Mouse (Mus musculus) adrenal gland, postnatal 14 days (tissue): ENCODE data around the gene BC049715. TPM values are rescaled to one million over a fixed set of nuclear protein-coding genes. Genes with fewer than 3 reads are reported as not detected.
"Not testable (repeated sequence)": the region's sequence is repeated elsewhere in the genome, so short reads cannot be mapped to it uniquely, and the experiment has no call there.

Experiments
- DNase-seq: peaks from one replicate; pipeline ENCODE4 v3.0.0; 2021; ENCODE audit warnings: mixed read lengths
- long read RNA-seq, 2 experiments: library from polyadenylated mRNA; stranded (forward); transcript quantifications; one replicate each; pipeline ENCODE4 v2.0.0; 2021
- total RNA-seq: library from RNA; stranded (reverse); gene quantifications from 2 replicates; pipeline ENCODE4 v1.2.3, GENCODE M21; 2021

The BC049715 gene
- total RNA-seq: 0.38 and 1.1 TPM in 2 replicates
- long read RNA-seq, experiment 1: 0 reads
- long read RNA-seq, experiment 2: 0 reads

DNA sequence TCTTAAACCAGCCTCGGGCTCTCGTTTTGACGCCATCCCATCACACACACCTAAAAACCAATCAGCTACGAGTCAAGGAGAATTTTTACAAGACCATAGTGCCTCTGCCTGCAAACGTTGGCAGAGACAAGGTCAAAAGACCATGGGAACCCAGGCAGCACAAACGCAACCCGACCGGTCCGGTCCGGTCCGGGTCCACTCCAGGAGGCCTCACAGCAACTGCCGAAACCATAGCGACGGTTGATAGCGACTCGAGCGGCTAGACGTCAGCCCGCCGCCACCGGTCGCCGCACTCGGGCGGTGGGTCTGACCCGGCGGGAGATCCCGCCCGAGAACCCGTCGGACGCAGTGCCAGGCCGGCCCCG, at the start of gene BC049715:
BC049715 (plus strand) TSS at position 111 of the 365 bp plus-strand sequence.
- DNase-seq: no peak

GRCm38 (mm10) chr6:136781377-136781986, 45.9 kb upstream of the BC049715 start, which contains the start of gene Gucy2c:
TSS of gene Gucy2c (minus strand) at chr6:136781765.
- no peak for DNase-seq

DNA sequence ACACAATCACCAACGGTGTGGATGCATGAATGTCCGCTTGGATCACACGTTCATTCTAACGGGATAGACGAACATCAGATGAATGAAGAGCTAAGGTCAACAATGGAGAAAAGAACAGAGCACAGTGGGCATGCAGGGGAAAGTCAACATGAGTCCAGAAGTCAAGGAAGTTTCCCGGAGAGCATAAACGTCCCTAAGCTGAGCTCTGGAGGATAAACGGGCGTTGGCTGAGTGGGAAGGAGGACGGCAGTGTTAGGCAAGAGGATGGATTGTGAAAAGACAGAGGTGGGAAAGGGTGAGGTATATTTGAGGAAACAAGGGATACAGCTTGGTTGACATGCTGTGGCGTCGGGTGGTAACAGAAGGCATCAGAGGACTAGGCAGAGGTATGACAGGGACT, 45.3 kb upstream of the BC049715 start:
- DNase-seq: no peak

- DNase-seq: no peak
These were observed 44.7 kb upstream of the BC049715 start for GRCm38 (mm10) chr6:136782761-136783160.

GRCm38 (mm10) chr6:136789391-136789971, 37.9 kb upstream of the BC049715 start:
- DNase-seq: no peak

DNA sequence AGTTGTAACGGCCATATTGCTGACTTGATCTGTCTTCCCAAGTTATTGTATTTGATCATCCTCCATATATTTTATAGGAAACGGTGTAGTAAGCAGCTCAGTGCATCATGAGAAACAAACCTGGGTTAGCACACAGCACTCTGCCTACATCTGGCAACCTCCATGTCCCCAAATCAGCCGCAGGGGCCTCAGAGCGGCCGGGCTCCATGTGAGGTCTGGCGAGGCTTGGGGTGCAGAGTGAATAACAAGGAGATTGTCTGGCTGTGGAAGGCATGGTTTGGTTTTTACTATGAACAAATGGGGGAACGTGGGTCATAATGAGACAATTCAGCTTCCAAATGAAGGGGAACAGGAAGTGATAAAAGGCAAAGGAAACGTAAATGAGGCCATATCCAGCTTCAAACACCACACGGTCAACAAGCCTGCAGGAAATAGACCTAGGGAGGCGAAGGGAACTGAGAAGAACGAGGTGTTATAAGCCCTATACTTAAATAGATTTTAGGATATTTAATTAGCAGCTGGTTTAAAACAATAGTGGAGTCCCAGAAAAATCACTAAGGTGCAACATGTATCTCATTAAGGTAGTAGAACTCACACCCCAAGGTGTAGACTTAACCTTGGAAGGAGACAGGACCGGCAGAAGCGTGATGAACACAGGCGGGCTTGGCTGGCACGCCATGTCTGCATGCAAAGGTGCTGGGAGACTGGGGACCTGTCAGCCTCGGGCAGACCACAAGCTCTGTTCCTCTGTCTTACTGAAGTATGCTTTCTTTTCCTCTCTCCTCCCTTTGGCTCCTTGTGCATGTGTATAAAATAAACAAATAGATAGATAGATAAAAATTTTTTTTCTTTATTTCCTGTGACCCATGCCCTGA, 34.3 kb upstream of the BC049715 start:
- no peak for DNase-seq

DNA sequence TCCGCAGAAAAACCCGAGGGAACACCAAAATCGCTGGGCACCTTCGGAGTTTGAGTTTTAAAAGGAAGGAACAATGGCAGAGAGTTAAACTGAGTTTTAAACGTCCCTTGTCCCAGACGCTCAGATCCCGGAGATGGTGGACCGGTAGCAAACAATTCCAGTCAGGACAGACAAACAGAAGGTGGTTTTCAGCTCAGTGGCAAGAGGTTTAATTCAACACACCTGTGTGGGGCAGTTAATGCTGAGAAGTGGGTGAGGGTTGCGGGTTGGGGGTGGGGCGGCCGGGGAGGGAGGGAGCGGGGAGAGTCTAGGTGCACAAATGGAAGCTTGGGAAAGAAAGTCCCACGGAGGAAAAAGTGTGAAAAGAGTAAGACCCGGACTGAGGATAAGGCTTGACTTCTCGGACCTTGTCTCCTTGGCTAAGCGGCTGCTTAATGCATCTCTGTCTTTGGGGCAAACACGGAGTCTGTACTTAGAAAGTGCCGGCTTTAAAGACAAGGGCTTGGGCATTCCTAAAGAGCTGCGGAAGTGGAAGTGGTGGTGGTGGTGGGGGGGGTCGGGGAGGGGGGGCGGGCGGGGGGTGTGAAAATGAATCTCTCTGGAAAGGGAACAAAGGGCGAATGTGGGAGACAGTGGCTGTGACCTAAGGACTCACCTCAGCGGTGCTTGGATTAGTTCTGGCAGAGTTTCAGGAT, 33.4 kb upstream of the BC049715 start:
- DNase-seq: no peak

DNA sequence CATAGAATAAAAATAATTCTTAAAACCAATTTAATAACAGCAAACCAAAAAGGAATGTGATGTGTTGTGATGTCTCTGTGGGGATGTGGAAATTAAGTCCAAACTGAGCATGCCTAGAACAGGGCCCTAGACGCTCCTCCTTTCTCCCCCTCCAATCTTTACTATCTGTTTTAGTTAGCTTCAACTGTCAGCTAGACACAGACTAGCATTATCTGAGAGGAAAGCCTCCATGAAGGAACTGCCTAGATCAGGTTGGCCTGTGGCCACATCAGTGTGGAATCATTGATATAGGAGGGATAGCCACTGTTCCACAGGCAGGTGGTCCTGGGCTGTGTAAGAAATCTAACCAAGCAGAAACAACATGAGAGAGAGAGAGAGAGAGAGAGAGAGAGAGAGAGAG, 32.3 kb upstream of the BC049715 start:
- no peak for DNase-seq

- DNase-seq: no peak
These were observed 31.6 kb upstream of the BC049715 start for GRCm38 (mm10) chr6:136795850-136796249.

- DNase-seq: not testable (repeated sequence)
These were observed 29.3 kb upstream of the BC049715 start for GRCm38 (mm10) chr6:136797874-136798693.

DNA sequence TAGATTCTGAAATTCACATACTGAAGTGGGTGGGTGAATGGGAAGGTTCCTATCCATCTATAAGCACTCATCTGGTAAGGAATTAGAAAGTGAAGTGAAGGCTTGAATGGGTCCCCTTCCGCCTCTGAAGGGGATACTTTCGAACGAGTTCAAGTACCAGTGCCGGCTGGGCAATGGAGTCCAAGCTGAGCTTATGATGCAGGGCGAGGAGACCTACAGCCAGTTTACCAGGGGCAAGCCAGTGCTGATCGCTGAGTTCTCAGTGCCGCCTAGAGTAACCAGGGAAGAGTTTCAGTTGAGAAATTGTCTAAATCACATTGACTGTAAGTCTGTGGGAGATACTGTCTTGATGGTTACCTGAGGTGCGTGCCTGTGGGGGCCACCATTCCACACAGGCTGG, 26.7 kb upstream of the BC049715 start:
- no peak for DNase-seq

- no peak for DNase-seq
These were observed 26.2 kb upstream of the BC049715 start for GRCm38 (mm10) chr6:136801274-136801673.

- no peak for DNase-seq
These were observed 24.2 kb upstream of the BC049715 start for GRCm38 (mm10) chr6:136803093-136803738.

GRCm38 (mm10) chr6:136803739-136804633, 23.4 kb upstream of the BC049715 start, which contains the start of gene Hist4h4:
TSS of gene Hist4h4 (minus strand) at chr6:136804415.
- DNase-seq: peak; percentile 97

DNA sequence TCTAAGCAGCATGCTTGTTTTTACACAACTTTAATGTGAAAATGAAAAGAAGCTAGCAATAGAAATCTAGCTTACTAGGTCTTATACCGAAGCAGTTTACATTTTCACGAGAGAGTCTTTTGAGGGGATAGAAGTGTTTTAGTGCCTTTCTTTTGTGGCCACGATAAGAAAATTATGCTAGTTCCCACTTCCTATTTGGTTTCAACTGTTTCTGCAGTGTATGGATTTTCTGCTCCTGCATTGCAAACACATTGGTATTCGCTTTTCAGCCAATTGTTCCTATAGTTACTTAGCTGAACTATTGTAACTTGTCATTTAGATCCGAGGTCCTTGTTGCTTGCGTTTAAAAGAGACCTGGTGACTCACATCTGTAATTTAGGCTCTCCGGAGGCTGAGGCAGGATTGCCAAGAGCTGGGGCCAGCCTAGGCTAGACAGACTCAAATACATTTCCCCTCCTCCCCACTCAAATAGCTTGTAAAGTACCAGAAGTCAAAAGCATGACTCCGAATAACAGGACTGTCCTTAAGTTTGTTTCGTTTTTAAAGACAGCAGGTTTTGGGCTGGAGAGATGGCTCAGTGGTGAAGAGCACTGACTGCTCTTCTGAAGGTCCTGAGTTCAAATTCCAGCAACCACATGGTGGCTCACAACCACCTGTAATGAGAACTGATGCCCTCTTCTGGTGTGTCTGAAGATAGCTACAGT, 22.6 kb upstream of the BC049715 start:
- DNase-seq: no peak

GRCm38 (mm10) chr6:136805409-136805775, 22.0 kb upstream of the BC049715 start:
- no peak for DNase-seq

GRCm38 (mm10) chr6:136806819-136807218, 20.6 kb upstream of the BC049715 start:
- DNase-seq: no peak

GRCm38 (mm10) chr6:136807395-136808013, 19.9 kb upstream of the BC049715 start:
- no peak for DNase-seq

GRCm38 (mm10) chr6:136808014-136808417, 19.4 kb upstream of the BC049715 start, which contains the start of gene H2afj:
TSS of gene H2afj (plus strand) at chr6:136808244.
- peak; percentile 99 for DNase-seq
